Mouse (Mus musculus): ENCODE measurements around the gene Atf6. TPM values are rescaled to one million over a fixed set of nuclear protein-coding genes. Genes with fewer than 3 reads are reported as not detected.

Gene Atf6
- polyA plus RNA-seq, 1 experiment from 2014 or later: 6.1 TPM

- ATAC-seq (ENCODE audit: low read depth) (no peak), DNase-seq (no peak)
- WGBS (ENCODE audit: insufficient replicate concordance): 79% methylated on average over 5 of the region's 5 CpGs
- H3K36me3 ChIP-seq: peaks cover 66% of the 10 kb centered on the region
- H3K27me3 ChIP-seq: no peaks in the 10 kb centered on the region
- H3K4me1 ChIP-seq (replicated peaks): peaks cover 3% of the 10 kb centered on the region; the same call in 1 of the 2 replicates
- H3K4me3 ChIP-seq (replicated peaks): no peak overlapping the region
- H3K9ac ChIP-seq: no peak overlapping the region
- no peak overlapping the region for H3K27ac ChIP-seq
- no peak overlapping the region for H3K4me2 ChIP-seq
- H3K9me3 ChIP-seq (replicated peaks): no peaks in the 10 kb centered on the region
These were observed 9.3 kb upstream of the Atf6 start for GRCm38 (mm10) chr1:170876906-170877305.

- Histone ChIP-seq H3K9ac (no peak overlapping the region), H3K4me2 (no peak overlapping the region), H3K27ac (no peak overlapping the region), H3K36me3 (peaks cover 58% of the 10 kb centered on the region), H3K27me3 (no peaks in the 10 kb centered on the region), H3K4me1 (replicated peaks) (peaks cover 3% of the 10 kb centered on the region; the same call in 1 of the 2 replicates), H3K4me3 (replicated peaks) (no peak overlapping the region), H3K9me3 (replicated peaks) (no peaks in the 10 kb centered on the region)
- 62% methylated on average over 3 of the region's 3 CpGs for WGBS (ENCODE audit: insufficient replicate concordance)
- DNase-seq (no peak), ATAC-seq (ENCODE audit: low read depth) (no peak)
These were observed 8.1 kb upstream of the Atf6 start for GRCm38 (mm10) chr1:170875676-170876075.

- Histone ChIP-seq H3K27ac (no peak overlapping the region), H3K27me3 (no peaks in the 10 kb centered on the region), H3K9ac (no peak overlapping the region), H3K4me3 (replicated peaks) (no peak overlapping the region), H3K4me2 (no peak overlapping the region), H3K36me3 (peaks cover 31% of the 10 kb centered on the region), H3K9me3 (replicated peaks) (no peaks in the 10 kb centered on the region), H3K4me1 (replicated peaks) (peaks cover 12% of the 10 kb centered on the region)
- DNase-seq (no peak), ATAC-seq (ENCODE audit: low read depth) (no peak)
- 91% methylated on average over 2 of the region's 2 CpGs for WGBS (ENCODE audit: insufficient replicate concordance)
These were observed 4.4 kb upstream of the Atf6 start for GRCm38 (mm10) chr1:170871961-170872360.

- no peak overlapping the region for H3K27ac ChIP-seq
- H3K9ac ChIP-seq: no peak overlapping the region
- H3K36me3 ChIP-seq: peaks cover 26% of the 10 kb centered on the region
- DNase-seq (no peak), ATAC-seq (ENCODE audit: low read depth) (no peak)
- H3K4me2 ChIP-seq: no peak overlapping the region
- peaks cover 18% of the 10 kb centered on the region for H3K4me1 ChIP-seq (replicated peaks)
- H3K9me3 ChIP-seq (replicated peaks): no peaks in the 10 kb centered on the region
- H3K4me3 ChIP-seq (replicated peaks): no peak overlapping the region
- WGBS (ENCODE audit: insufficient replicate concordance): 83% methylated on average over 6 of the region's 6 CpGs
- no peaks in the 10 kb centered on the region for H3K27me3 ChIP-seq
These were observed 3.8 kb upstream of the Atf6 start for GRCm38 (mm10) chr1:170871402-170871801.

- Histone ChIP-seq H3K9me3 (replicated peaks) (no peaks in the 10 kb centered on the region), H3K4me3 (replicated peaks) (peak overlapping the region; percentile 85), H3K27me3 (no peaks in the 10 kb centered on the region), H3K9ac (peak overlapping the region; percentile 94), H3K4me1 (replicated peaks) (peaks cover 35% of the 10 kb centered on the region), H3K27ac (0 out of 2 replicates have a peak overlapping the region, but pooled peaks have one; percentile 91), H3K36me3 (peaks cover 17% of the 10 kb centered on the region; the same call in 1 of the 2 replicates), H3K4me2 (peak overlapping the region; percentile 83)
- DNase-seq: no peak
- ATAC-seq (ENCODE audit: low read depth): no peak
- 11% methylated on average over 14 of the region's 14 CpGs for WGBS (ENCODE audit: insufficient replicate concordance)
These were observed 1.3 kb upstream of the Atf6 start for GRCm38 (mm10) chr1:170868905-170869283.

DNA sequence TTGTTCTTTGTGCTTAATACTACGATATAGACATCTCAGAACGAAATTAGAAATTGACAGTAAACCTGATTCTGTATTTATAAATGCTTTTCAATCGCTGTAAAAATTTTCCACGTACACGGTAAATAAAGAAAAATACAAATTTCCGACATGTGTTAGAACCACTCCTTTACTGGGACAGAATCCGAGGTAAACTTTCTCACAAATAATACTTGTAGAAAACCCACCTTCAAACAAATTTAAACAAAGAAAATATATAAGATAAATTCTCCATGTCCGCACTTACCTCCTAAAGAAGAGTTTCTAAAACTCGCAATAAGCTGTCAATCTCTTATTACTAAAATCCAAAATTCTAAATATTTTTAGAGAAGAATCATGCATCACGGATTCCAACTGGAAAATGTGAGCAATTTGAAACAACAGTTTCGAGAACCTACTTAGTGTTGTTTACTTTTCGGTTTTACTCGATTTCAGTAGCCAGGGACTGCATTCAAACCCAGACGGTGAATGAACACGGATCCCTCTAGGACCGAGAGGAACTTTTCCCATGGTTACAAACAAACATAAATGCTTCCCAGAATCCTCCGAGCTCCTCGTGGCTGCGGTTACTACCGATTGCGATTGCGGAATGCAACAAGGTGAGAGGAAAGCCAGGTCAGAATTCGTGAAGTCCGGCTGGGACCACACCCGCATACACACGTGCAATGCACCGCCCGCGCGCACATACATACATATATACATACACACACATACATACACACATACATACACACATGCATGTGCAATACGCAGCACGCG is 735 bp upstream of the Atf6 start:
- H3K4me1 ChIP-seq (replicated peaks): peaks cover 41% of the 10 kb centered on the region
- peak overlapping the region; percentile 83 for H3K4me2 ChIP-seq
- H3K27me3 ChIP-seq: no peaks in the 10 kb centered on the region
- peak overlapping the region; percentile 91 for H3K27ac ChIP-seq
- H3K4me3 ChIP-seq (replicated peaks): peak overlapping the region; percentile 85
- H3K36me3 ChIP-seq: peaks cover 13% of the 10 kb centered on the region; the same call in 1 of the 2 replicates
- DNase-seq (peak; percentile 66), ATAC-seq (ENCODE audit: low read depth) (peak; percentile 66)
- under 1% methylated on average over 33 of the region's 33 CpGs for WGBS (ENCODE audit: insufficient replicate concordance)
- H3K9me3 ChIP-seq (replicated peaks): no peaks in the 10 kb centered on the region
- peak overlapping the region; percentile 94 for H3K9ac ChIP-seq

- Histone ChIP-seq H3K4me1 (replicated peaks) (peaks cover 53% of the 10 kb centered on the region), H3K4me3 (replicated peaks) (peak overlapping the region; percentile 85), H3K27ac (peak overlapping the region; percentile 91), H3K9ac (peak overlapping the region; percentile 94), H3K27me3 (no peaks in the 10 kb centered on the region), H3K36me3 (0 out of 2 replicates have a peak, but pooled peaks cover 6% of the 10 kb centered on the region), H3K4me2 (peak overlapping the region; percentile 83), H3K9me3 (replicated peaks) (no peaks in the 10 kb centered on the region)
- ATAC-seq (ENCODE audit: low read depth): peak; percentile 66
- no peak for DNase-seq
- 2% methylated on average over 30 of the region's 30 CpGs for WGBS (ENCODE audit: insufficient replicate concordance)
These were observed 430 bp downstream of the Atf6 start for GRCm38 (mm10) chr1:170866992-170867690.

DNA sequence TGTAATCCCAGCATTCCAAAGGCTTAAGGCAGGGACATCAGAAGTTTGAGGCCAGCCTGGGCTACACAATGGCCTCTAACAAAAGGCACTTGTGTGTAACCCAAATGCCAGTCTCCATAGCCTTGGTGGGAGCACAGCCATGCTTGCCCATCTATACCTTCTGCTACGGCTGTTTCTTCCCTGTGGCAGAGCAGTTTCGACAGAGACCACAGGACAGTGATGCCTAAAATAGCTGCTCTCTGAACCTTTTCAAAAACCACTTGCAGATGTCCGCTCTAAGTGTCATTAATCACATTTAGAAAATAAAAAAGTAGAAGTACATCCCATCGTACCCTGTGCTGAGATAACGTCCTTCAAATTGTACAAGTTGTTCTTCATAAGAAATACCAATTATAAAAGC is 2.2 kb downstream of the Atf6 start:
- DNase-seq: no peak
- peak overlapping the region; percentile 34 for H3K4me2 ChIP-seq
- H3K27ac ChIP-seq: no peak overlapping the region
- H3K9me3 ChIP-seq (replicated peaks): no peaks in the 10 kb centered on the region
- no peak overlapping the region for H3K4me3 ChIP-seq (replicated peaks)
- WGBS (ENCODE audit: insufficient replicate concordance): 44% methylated on average over 5 of the region's 5 CpGs
- peaks cover 70% of the 10 kb centered on the region for H3K4me1 ChIP-seq (replicated peaks)
- no peaks in the 10 kb centered on the region for H3K27me3 ChIP-seq
- no peak overlapping the region for H3K9ac ChIP-seq
- 0 out of 2 replicates have a peak, but pooled peaks cover 3% of the 10 kb centered on the region for H3K36me3 ChIP-seq
- no peak for ATAC-seq (ENCODE audit: low read depth)

DNA sequence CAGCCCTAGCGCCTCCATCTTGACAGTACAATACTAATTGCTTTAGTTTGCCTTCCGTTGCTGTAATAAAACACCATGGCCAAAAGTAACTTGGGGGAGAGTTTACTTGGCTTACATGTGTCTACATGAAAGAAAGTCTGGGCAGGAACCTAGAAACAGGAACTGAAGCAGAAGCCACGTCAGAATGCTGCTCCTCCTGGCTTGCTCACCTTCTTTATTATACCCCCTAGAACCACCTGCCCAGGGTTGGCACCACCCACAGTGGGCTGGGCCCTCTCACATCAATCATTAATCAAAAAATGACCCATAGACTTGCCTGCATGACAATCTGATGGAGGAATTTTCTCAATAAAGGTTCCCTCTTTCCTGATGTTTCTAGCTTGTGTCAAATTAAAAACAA is 2.8 kb downstream of the Atf6 start:
- ATAC-seq (ENCODE audit: low read depth) (no peak), DNase-seq (no peak)
- no peak overlapping the region for H3K9ac ChIP-seq
- H3K4me2 ChIP-seq: no peak overlapping the region
- no peaks in the 10 kb centered on the region for H3K9me3 ChIP-seq (replicated peaks)
- H3K27ac ChIP-seq: no peak overlapping the region
- H3K27me3 ChIP-seq: no peaks in the 10 kb centered on the region
- 67% methylated on average over 3 of the region's 3 CpGs for WGBS (ENCODE audit: insufficient replicate concordance)
- 0 out of 2 replicates have a peak, but pooled peaks cover 3% of the 10 kb centered on the region for H3K36me3 ChIP-seq
- no peak overlapping the region for H3K4me3 ChIP-seq (replicated peaks)
- H3K4me1 ChIP-seq (replicated peaks): peaks cover 74% of the 10 kb centered on the region

- ATAC-seq (ENCODE audit: low read depth): no peak
- no peak overlapping the region for H3K4me2 ChIP-seq
These were observed 3.3 kb downstream of the Atf6 start for GRCm38 (mm10) chr1:170864234-170864633.

DNA sequence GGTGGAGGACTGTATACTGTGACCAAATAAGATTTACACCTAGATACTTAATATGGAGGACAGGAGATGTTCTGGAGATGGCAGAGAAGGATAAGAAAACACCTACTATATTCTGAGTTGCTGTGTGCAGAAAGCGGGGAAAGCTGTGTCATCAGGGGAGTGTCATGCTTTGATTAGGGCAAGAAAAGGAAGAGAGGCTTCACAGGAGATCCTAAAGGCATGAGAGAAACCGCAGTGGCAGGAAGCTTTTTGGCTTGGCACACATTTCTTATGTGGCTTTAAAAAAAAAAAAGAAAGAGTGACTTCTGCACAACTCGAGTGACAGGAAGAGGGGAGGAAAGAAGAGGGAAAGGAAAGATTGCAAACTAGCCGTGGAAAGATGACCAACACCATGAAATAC is 4.5 kb downstream of the Atf6 start:
- H3K27ac ChIP-seq: peak overlapping the region; percentile 35
- DNase-seq (no peak), ATAC-seq (ENCODE audit: low read depth) (no peak)
- peaks cover 80% of the 10 kb centered on the region for H3K4me1 ChIP-seq (replicated peaks)
- WGBS (ENCODE audit: insufficient replicate concordance): 5% methylated on average over 4 of the region's 4 CpGs
- peak overlapping the region; percentile 23 for H3K4me2 ChIP-seq
- 0 out of 2 replicates have a peak overlapping the region, but pooled peaks have one; percentile 3 for H3K4me3 ChIP-seq (replicated peaks)
- H3K27me3 ChIP-seq: no peaks in the 10 kb centered on the region
- H3K9me3 ChIP-seq (replicated peaks): no peaks in the 10 kb centered on the region
- no peak overlapping the region for H3K9ac ChIP-seq
- 0 out of 2 replicates have a peak, but pooled peaks cover 3% of the 10 kb centered on the region for H3K36me3 ChIP-seq

More at GRCm38 (mm10) chr1:170864234-170864633, 3.3 kb downstream of the Atf6 start:
- Histone ChIP-seq H3K9me3 (replicated peaks) (no peaks in the 10 kb centered on the region), H3K4me1 (replicated peaks) (peaks cover 76% of the 10 kb centered on the region), H3K36me3 (0 out of 2 replicates have a peak, but pooled peaks cover 3% of the 10 kb centered on the region), H3K27ac (no peak overlapping the region), H3K4me3 (replicated peaks) (no peak overlapping the region), H3K9ac (no peak overlapping the region), H3K27me3 (no peaks in the 10 kb centered on the region)
- DNase-seq: no peak
